Mouse (Mus musculus) heart, embryonic 15.5 days (tissue): ENCODE measurements at regions not wholly inside any gene's neighbourhood (a gene's known extent, or its start where the extent isn't known, plus 50 kb on each side); places are given as distances from the start of the nearest gene placed in this dataset.
"Not testable (repeated sequence)": the region's sequence is repeated elsewhere in the genome, so short reads cannot be mapped to it uniquely, and the experiment has no call there.

Experiments
- ATAC-seq: fragments of 200-750 bp; cut with Nextera tagmentation; replicated peaks from 2 replicates; pipeline ENCODE4 v1.8.0; 2017; ENCODE audit warnings: low read depth, moderate TSS enrichment; ENCODE audit not compliant: insufficient number of reproducible peaks, insufficient read depth, low FRiP score
- H3K27ac ChIP-seq: fragments of 300-500 bp; sonication (generic); 2 replicates; pipeline ENCODE4 v1.5.1; 2015; ENCODE audit warnings: mild to moderate bottlenecking, inconsistent platforms
- H3K27me3 ChIP-seq: fragments of 300-500 bp; sonication (generic); 2 replicates; pipeline ENCODE4 v1.6.1; 2015; ENCODE audit warnings: inconsistent platforms
- H3K36me3 ChIP-seq: fragments of 300-500 bp; sonication (generic); 2 replicates; pipeline ENCODE4 v1.6.1; 2015; ENCODE audit warnings: mild to moderate bottlenecking, inconsistent platforms
- H3K4me1 ChIP-seq: fragments of 300-500 bp; sonication (generic); replicated peaks from 2 replicates; pipeline ENCODE4 v1.6.1; 2015; ENCODE audit warnings: inconsistent platforms
- H3K4me2 ChIP-seq: fragments of 300-500 bp; sonication (generic); 2 replicates; pipeline ENCODE4 v1.6.1; 2015; ENCODE audit warnings: inconsistent platforms, mild to moderate bottlenecking, moderate library complexity
- H3K4me3 ChIP-seq: fragments of 300-500 bp; sonication (generic); 2 replicates; pipeline ENCODE4 v1.5.1; 2015; ENCODE audit warnings: mild to moderate bottlenecking, inconsistent platforms
- H3K9ac ChIP-seq: fragments of 300-500 bp; sonication (generic); 2 replicates; pipeline ENCODE4 v1.6.1; 2015; ENCODE audit warnings: mild to moderate bottlenecking, inconsistent platforms
- H3K9me3 ChIP-seq: fragments of 300-500 bp; sonication (generic); replicated peaks from 2 replicates; pipeline ENCODE4 v1.6.1; 2016; ENCODE audit warnings: inconsistent platforms
- WGBS: fragments of 180-500 bp; shearing (Covaris S2); methylation state at CpG from one replicate; pipeline ENCODE4 v1.1.7; 2015; ENCODE audit warnings: mixed read lengths; 5-methylcytosine and 5-hydroxymethylcytosine counted together

DNA sequence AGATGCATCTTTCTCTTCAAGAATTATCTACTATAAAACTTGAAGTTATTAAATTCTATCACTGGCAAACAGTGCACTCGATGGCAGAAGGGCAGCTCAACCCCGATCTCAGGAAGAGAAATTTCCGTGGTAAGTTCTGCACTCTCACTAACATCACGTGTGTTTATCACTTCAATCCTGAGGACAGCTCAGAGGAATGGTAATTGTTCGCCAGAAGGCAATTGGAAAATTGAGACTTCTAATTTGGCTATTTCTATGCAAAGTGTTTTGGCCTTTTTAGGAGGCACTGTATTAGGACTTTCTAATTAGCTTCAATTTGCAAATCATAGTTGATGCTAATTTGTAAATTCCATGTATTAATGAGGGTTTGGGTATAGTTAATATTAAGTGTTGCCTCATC is 977.3 kb downstream of the Defb40 start:
- Histone ChIP-seq H3K4me2 (no peak overlapping the region), H3K9me3 (no peaks in the 10 kb centered on the region), H3K4me1 (no peaks in the 10 kb centered on the region), H3K27ac (no peak overlapping the region), H3K27me3 (no peaks in the 10 kb centered on the region), H3K4me3 (no peak overlapping the region), H3K36me3 (no peaks in the 10 kb centered on the region), H3K9ac (no peak overlapping the region)
- no peak for ATAC-seq
- 77% methylated on average over 5 of the region's 5 CpGs for WGBS

DNA sequence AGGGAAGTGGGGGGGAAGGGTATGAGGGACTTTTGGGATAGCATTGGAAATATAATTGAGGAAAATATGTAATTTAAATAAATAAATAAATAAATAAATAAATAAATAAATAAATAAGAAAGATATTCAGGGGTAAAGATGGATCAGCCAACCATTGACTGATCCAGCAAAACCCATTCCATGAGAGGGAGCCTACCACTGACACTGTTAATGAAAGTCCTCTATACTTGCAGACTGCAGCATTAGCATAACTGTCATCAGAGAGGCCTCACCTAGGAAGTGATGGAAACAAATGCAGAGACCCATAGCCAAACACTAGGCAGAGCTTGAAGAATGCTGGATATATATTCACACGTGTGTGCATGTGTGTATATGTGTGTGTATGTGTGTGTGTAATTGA is 993.3 kb downstream of the Defb40 start:
- Histone ChIP-seq H3K36me3 (no peaks in the 10 kb centered on the region), H3K27me3 (no peaks in the 10 kb centered on the region), H3K4me3 (no peak overlapping the region), H3K27ac (no peak overlapping the region), H3K4me1 (no peaks in the 10 kb centered on the region), H3K4me2 (no peak overlapping the region), H3K9me3 (no peaks in the 10 kb centered on the region), H3K9ac (no peak overlapping the region)
- no peak for ATAC-seq
- 74% methylated on average over 1 of the region's 1 CpGs for WGBS

DNA sequence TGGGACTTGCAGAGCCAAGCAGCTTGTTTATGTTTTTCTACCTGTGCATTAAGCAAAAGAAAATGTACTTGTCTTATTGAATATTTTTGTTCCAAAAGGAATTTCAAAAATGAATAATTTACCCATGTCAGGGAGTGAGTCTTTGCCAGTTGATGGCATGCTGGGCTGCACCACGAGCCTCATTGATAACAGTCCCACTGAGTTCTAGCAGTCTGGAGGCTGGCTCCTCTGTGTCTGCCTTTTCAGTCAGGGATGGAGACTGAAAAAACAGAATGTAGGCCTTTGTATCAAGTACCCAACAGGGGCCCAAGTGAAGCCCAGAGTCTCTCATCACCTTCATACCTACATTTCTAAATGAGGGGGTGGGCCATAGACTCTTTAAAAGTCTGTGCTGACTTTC is 1029.2 kb downstream of the Defb40 start:
- no peak overlapping the region for H3K4me2 ChIP-seq
- H3K4me3 ChIP-seq: no peak overlapping the region
- no peaks in the 10 kb centered on the region for H3K9me3 ChIP-seq
- no peak overlapping the region for H3K27ac ChIP-seq
- no peak overlapping the region for H3K9ac ChIP-seq
- ATAC-seq: no peak
- no peaks in the 10 kb centered on the region for H3K27me3 ChIP-seq
- 37% methylated on average over 1 of the region's 1 CpGs for WGBS
- no peaks in the 10 kb centered on the region for H3K36me3 ChIP-seq
- no peaks in the 10 kb centered on the region for H3K4me1 ChIP-seq

DNA sequence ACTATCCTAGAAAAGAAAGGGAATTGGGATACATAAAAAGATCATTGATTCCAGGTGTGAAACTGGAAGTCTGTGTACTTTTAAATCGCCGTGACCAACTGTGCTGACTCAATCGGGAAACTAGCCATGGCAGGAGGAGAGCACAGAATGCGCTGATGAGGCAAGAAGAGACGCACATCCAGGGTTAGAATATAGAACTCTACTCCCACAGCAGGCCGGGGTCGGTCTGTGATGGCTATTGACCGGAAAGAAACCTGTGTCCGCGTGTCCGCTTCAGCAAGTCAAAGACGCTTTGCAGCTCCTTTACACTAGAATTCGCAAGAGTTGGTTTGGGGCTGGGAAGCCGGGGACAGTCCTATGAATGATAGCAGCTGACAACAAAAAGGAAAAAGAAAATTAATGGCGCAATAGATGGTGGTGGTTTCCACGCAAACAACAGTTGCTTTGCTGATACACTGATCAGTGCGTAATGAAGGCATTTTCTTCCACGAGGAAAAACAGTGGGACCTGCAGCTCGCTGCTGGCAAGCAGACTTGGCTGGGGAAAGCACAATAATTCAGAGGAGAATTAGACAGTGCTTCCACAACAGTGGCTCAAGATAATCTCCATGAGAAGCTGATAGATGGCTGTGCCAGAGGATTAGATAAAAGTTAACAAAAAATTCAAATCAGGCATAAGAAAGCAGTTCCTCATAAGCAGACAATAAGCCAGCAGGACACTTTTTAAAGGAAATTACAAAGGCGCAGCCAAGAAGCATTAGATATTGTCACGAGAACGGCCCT is 1029.8 kb downstream of the Defb40 start:
- no peak overlapping the region for H3K9ac ChIP-seq
- H3K27me3 ChIP-seq: no peaks in the 10 kb centered on the region
- ATAC-seq: no peak
- H3K27ac ChIP-seq: no peak overlapping the region
- H3K36me3 ChIP-seq: no peaks in the 10 kb centered on the region
- WGBS: 82% methylated on average over 22 of the region's 22 CpGs
- H3K9me3 ChIP-seq: no peaks in the 10 kb centered on the region
- H3K4me3 ChIP-seq: no peak overlapping the region
- no peaks in the 10 kb centered on the region for H3K4me1 ChIP-seq
- no peak overlapping the region for H3K4me2 ChIP-seq

DNA sequence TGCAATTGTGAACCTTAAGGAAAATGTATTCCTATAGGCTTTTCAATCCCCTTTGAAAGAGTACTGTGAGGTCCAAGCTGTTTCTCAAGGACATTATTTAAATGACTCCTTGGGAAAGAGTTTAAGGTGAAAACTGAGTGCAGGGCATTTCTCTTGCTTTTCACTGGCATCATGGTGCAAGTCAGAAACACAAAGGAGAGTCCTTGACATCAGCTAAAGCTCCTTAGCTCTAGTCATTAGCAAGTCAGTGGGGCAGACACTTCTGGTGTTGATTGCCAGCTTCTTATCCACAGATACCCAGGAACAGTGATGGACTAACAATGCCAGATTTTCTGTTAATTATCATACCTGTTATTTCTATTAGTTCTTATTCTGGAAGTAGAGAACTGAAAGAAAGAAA is 1043.4 kb downstream of the Defb40 start:
- no peak overlapping the region for H3K27ac ChIP-seq
- no peak overlapping the region for H3K4me2 ChIP-seq
- no peak for ATAC-seq
- H3K36me3 ChIP-seq: no peaks in the 10 kb centered on the region
- no peak overlapping the region for H3K9ac ChIP-seq
- H3K4me3 ChIP-seq: no peak overlapping the region
- no peaks in the 10 kb centered on the region for H3K27me3 ChIP-seq
- H3K9me3 ChIP-seq: no peaks in the 10 kb centered on the region
- no peaks in the 10 kb centered on the region for H3K4me1 ChIP-seq

DNA sequence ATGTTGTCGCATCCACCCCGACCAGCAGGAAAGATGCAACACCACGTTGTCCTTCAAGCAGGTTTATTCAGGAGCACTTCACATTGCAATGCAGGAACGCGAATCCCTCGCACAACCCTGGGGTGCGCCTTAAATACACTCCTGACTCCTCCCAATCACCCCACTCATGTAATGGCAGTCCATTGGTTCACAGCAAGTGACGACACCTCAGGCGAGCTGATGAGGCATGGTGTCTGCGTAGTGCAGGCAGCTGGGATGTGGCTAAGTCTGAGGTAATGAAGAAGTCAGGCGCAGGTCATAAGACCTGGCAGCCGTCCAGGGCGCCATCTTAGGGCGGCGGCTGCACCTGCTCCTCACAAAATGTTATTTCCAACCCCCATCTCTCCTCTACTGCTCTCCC is 1068.7 kb downstream of the Defb40 start:
- no peaks in the 10 kb centered on the region for H3K36me3 ChIP-seq
- no peaks in the 10 kb centered on the region for H3K4me1 ChIP-seq
- H3K9me3 ChIP-seq: no peaks in the 10 kb centered on the region
- H3K27me3 ChIP-seq: no peaks in the 10 kb centered on the region
- WGBS: 86% methylated on average over 15 of the region's 15 CpGs
- H3K4me2 ChIP-seq: no peak overlapping the region
- H3K9ac ChIP-seq: no peak overlapping the region
- no peak overlapping the region for H3K27ac ChIP-seq
- ATAC-seq: no peak
- no peak overlapping the region for H3K4me3 ChIP-seq

DNA sequence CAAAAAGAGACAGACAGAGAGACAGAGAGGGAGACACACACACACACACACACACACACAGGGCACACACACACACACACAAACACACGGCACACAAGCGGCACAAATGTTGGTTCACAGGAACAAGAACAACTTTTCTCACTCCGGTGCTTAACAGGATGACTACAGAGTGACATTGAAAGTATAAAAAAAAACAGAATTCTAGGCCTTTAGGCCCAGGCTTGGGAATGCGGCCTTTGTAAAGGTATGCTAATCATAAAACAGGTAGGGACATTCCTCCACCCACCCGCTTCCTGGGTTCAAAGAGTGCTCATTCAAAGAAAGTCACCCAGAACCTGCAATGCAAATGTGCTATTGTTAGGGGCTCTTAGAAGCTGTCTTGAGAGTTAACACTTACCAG is 1089.5 kb downstream of the Defb40 start:
- H3K27ac ChIP-seq, H3K4me3 ChIP-seq, H3K27me3 ChIP-seq, H3K9ac ChIP-seq, H3K4me2 ChIP-seq, ATAC-seq, H3K36me3 ChIP-seq, H3K9me3 ChIP-seq, H3K4me1 ChIP-seq: not testable (repeated sequence)
- 69% methylated on average over 5 of the region's 5 CpGs for WGBS

DNA sequence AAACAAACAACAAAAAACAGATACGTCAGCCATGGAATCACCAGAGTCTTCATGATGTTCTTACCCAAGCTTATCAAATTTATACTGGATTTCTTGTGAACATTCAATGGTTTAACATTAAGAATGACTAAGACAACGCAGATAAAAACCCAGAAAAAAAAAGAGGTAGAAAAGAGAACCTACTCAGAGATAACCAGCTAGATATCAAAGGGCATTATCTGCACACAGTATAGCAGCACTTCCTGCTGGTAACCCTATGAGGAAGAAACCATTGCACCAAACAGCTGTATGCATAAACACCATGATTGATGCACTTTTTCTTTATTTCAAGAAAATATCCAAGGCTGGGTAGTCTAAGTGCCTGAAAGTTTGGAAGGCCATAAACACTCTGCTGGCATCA is 1114.7 kb downstream of the Defb40 start:
- no peak overlapping the region for H3K4me2 ChIP-seq
- no peak overlapping the region for H3K4me3 ChIP-seq
- H3K27ac ChIP-seq: no peak overlapping the region
- H3K36me3 ChIP-seq: no peaks in the 10 kb centered on the region
- H3K4me1 ChIP-seq: no peaks in the 10 kb centered on the region
- H3K9me3 ChIP-seq: no peaks in the 10 kb centered on the region
- WGBS: 77% methylated on average over 2 of the region's 2 CpGs
- no peaks in the 10 kb centered on the region for H3K27me3 ChIP-seq
- ATAC-seq: no peak
- H3K9ac ChIP-seq: no peak overlapping the region
